Mouse (Mus musculus) bone marrow, adult 2 months (tissue): ENCODE data around the gene Fbf1. TPM values are rescaled to one million over a fixed set of nuclear protein-coding genes. Genes with fewer than 3 reads are reported as not detected.

ENCODE experiments used
- H3K27ac ChIP-seq: fragments of 200-500 bp; 2 replicates; pipeline ENCODE4 v1.5.1; 2012; ENCODE audit warnings: low read depth, mild to moderate bottlenecking, control low read depth, inconsistent platforms, low read length; ENCODE audit not compliant: control insufficient read depth, poor library complexity, insufficient read depth
- H3K4me1 ChIP-seq: fragments of 200-500 bp; 2 replicates; pipeline ENCODE4 v1.6.1; 2011; ENCODE audit warnings: low read length; ENCODE audit not compliant: control insufficient read depth, insufficient read depth
- H3K4me3 ChIP-seq: fragments of 200-500 bp; replicated peaks from 2 replicates; pipeline ENCODE3; 2011; ENCODE audit warnings: mild to moderate bottlenecking, low read depth, low read length, control low read depth; ENCODE audit not compliant: control insufficient read depth
- CTCF ChIP-seq: fragments of 200-500 bp; IDR thresholded peaks from 2 replicates; pipeline ENCODE4 v1.5.1; 2011; ENCODE audit warnings: low read length, control low read depth; ENCODE audit not compliant: control insufficient read depth, insufficient read depth
- POLR2A ChIP-seq: fragments of 200-500 bp; IDR thresholded peaks from 2 replicates; pipeline ENCODE4 v1.6.1; 2011; ENCODE audit warnings: low read depth, mild to moderate bottlenecking, control low read depth, low read length, borderline replicate concordance; ENCODE audit not compliant: control insufficient read depth
- WGBS: fragments of 180-500 bp; shearing (Covaris S2); methylation state at CpG from one replicate; pipeline ENCODE4 v1.1.7; 2018; 5-methylcytosine and 5-hydroxymethylcytosine counted together
- polyA plus RNA-seq: library from polyadenylated mRNA; stranded (reverse); fragments of >200 nt; gene quantifications from 2 replicates; pipeline ENCODE4 v1.2.4, GENCODE M21; 2011; ENCODE audit warnings: low replicate concordance; ENCODE audit not compliant: missing spikeins, insufficient read depth, insufficient read length

Gene Fbf1
- polyA plus RNA-seq, 1 experiment: 16.1 TPM

DNA sequence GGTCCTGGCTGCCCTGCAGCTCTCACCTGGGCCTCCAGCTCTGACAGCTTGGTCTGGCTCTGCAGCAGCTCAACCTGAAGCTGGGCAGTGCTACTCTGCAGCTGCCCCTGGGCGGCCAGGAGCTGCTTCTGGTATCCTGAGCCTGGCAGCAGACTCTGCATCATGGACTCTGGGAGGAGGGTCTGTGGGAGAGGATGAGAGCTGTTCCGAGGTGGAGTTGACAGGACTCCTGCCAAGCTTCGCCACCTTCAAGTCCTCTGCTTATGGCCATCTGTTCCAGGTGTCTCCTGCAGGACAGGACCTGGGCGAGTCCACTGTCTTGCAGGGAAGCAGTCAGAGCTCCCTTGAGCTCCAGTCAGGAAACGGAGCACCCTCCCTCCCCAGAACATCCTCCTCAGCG, 18.6 kb downstream of the Fbf1 start:
- Histone ChIP-seq H3K4me1 (peaks cover 4% of the 10 kb centered on the region; the same call in 1 of the 2 replicates), H3K27ac (no peak overlapping the region), H3K4me3 (no peak overlapping the region)
- TF ChIP-seq CTCF (no peak), POLR2A (no peak)
- 94% methylated on average over 6 of the region's 6 CpGs for WGBS

- Histone ChIP-seq H3K4me3 (no peak overlapping the region), H3K27ac (no peak overlapping the region), H3K4me1 (peaks cover 4% of the 10 kb centered on the region; the same call in 1 of the 2 replicates)
- TF ChIP-seq CTCF (no peak), POLR2A (no peak)
- WGBS: 93% methylated on average over 20 of the region's 20 CpGs
These were observed 19.2 kb downstream of the Fbf1 start for GRCm38 (mm10) chr11:116148761-116149221.

DNA sequence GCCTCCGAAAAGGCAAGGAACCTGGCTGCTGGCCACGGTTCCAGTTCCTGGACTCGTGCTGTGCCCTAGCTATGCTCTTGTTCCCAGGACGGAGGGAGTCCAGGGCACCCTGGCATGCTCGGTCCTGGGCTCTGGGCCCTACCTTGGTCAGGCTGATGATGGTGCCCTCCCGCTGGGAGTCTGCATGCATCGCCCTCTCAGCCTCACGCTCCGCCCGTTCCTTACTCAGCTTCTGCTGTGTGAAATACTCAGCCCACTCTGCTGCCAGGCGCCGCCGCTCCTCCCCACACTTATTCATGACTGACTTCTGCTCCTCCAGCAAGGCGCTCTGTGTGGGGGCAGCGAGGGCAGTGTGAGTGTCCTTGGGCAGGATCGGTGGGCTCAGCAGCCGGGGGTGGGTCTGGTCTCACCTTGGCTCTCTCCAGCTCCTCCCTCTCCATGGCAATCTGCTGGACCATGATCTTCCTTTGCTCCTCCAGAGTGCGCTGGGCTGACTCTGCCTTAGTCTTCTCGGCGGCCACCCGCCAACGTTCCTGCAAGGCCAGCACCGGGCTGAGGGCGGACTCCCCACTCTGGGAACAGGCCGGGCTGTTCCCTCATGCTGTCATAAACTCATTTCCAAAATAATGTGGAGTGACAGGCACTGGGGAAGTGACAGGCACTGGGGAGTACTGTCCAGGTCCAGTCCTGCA, 21.5 kb downstream of the Fbf1 start:
- WGBS: 89% methylated on average over 25 of the region's 25 CpGs

DNA sequence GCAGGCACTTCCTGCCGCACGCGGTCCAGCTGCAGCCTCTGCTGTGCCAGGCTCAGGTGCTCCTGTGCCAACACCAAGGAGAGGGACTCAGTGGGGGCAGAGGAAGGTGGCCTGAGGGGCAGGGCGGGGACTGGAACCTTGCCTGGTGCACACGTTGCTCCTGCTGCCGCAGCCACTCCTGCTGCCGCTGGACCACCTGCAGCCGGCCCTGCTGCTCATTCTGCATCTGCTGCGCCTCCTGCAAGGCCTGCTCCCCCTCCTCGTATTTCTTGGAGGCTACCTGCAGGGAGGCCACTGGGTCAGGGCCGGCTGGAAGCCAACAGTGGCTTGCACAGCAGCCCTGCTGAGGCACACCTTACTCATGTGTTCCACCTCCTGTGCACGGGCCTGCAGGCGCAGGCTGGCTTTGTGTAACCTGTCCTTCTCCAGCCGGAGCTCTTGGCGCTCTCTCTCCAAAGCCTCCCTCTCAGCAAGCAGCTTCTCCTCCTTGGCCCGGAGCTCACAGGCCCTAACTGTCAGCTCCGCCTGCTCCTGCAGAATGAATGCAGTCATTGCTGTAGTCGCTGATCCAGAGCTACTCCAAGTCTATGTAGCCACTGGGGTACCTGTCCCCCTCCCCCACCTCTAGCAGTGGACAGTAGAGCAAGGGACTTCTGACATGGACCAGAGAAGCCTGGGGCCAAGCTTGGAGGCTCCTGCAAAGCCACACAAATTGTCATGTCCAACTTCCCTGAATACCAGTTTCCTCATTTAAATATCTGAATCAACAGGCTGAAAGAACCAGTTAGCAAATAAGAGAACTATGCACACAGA, 22.3 kb downstream of the Fbf1 start:
- Histone ChIP-seq H3K27ac (no peak overlapping the region), H3K4me1 (peaks cover 9% of the 10 kb centered on the region), H3K4me3 (no peak overlapping the region)
- 87% methylated on average over 18 of the region's 18 CpGs for WGBS
- TF ChIP-seq CTCF (no peak), POLR2A (no peak)

More for the DNA sequence above, 21.5 kb downstream of the Fbf1 start:
- TF ChIP-seq POLR2A (no peak), CTCF (no peak)
- H3K27ac ChIP-seq: 0 out of 2 replicates have a peak overlapping the region, but pooled peaks have one; percentile 5
- H3K4me3 ChIP-seq: no peak overlapping the region
- peaks cover 10% of the 10 kb centered on the region for H3K4me1 ChIP-seq

GRCm38 (mm10) chr11:116143468-116143867, 24.5 kb downstream of the Fbf1 start:
- H3K4me1 ChIP-seq: peaks cover 7% of the 10 kb centered on the region
- WGBS: 86% methylated on average over 3 of the region's 3 CpGs
- no peak overlapping the region for H3K4me3 ChIP-seq
- TF ChIP-seq POLR2A (no peak), CTCF (no peak)
- H3K27ac ChIP-seq: no peak overlapping the region

- TF ChIP-seq POLR2A: no peak
- TF ChIP-seq CTCF: no peak
These were observed 25.6 kb downstream of the Fbf1 start for GRCm38 (mm10) chr11:116142211-116142991.

DNA sequence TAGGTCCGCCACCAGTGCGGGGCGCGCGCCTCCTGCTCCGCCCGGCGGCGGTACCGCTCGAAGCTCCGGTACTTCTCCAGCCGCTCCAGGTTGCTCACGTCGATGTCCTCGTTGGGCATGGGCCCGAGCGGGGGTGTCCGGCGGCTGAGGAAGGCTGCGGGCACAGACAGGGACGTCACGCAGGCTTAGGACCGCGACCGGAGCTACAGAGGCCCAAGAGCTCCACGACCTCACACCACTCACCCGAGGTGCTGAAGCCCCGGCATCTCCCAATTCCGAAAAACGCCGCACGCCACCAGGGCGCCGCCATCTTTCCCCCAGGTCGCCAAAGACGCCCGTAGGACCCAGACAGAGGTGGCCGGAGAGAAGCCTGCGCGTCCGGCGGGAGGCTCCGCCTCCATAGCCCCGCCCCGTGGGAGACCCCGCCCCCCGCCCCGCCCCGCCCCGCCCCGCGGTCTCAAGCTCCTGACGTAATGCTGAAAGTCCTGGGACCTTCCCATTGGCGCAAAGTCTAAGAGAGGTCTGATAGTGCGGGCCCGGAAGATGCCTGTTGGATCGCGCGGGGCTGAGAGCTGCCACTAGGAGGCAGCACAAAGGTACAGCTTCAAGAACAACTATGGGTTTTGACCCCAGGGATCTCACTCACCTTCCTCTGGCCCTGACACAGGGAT, 29.4 kb downstream of the Fbf1 start, which contains the start of gene Mrpl38:
Mrpl38 (minus strand) TSS at position 401 of the 671 bp plus-strand sequence.
- Histone ChIP-seq H3K4me1 (peaks cover 7% of the 10 kb centered on the region), H3K4me3 (peak within 1 kb of the TSS; percentile 98), H3K27ac (peak within 1 kb of the TSS; percentile 47; the same call in 1 of the 2 replicates)
- TF ChIP-seq CTCF: peak; percentile 86
- peak; percentile 8; the same call in 1 of the 2 replicates for TF ChIP-seq POLR2A
- WGBS: under 1% methylated on average over 59 of the region's 60 CpGs

More at GRCm38 (mm10) chr11:116142211-116142991, 25.6 kb downstream of the Fbf1 start:
- peaks cover 7% of the 10 kb centered on the region for H3K4me1 ChIP-seq
- 73% methylated on average over 10 of the region's 10 CpGs for WGBS
- peak overlapping the region; percentile 26 for H3K27ac ChIP-seq
- H3K4me3 ChIP-seq: no peak overlapping the region
